Mouse (Mus musculus): ENCODE data around the gene Slc17a2. TPM values are rescaled to one million over a fixed set of nuclear protein-coding genes. Genes with fewer than 3 reads are reported as not detected.
A peak's percentile ranks its signal among the peaks of the same experiment; 100 is the strongest.

Gene Slc17a2
- polyA plus RNA-seq, 1 experiment from 2014 or later = 0.39 TPM

DNA sequence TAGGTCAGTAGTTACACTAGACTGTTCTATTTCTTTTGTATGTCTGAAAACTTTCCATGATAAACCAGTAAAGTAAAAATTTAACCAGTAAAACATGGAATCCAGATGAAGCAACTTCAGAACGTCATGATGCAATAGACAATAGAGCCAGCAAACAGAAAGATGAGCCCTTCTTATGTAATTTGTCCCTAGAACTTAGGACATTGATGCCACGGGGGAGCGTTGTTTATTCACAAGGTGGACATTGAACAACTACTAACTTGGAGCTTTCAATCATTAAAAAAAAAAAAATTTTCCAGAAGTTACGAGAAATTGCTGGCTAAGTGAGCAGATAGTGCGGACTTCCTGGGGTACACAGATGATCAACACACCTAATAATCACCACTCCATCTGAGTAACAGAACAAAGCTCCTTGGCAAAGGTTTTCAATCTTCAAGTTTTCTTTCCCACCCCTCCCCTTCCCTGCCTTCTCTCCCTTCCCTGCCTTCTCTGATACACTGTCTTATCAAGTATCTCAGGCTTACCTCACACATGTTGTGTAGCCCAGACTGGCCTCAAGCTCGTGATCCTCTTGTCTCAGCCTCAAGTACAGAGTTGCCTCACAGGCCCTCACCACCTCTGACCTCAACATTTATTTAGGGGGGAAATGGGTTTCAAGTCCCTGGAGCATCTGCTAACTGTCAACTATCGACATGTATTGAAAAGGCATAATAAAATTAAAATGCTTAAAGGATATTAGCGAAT, 62.2 kb downstream of the Slc17a2 start:
- H3K4me1 ChIP-seq (ENCODE audit: insufficient read depth, low read length) = peaks cover 6% of the 10 kb centered on the region; the same call in 1 of the 2 replicates
- H3K4me3 ChIP-seq (ENCODE audit: low read length) = no peak overlapping the region
- no peaks in the 10 kb centered on the region for H3K9me3 ChIP-seq (ENCODE audit: low read length)
- H3K9ac ChIP-seq (replicated peaks; ENCODE audit: low read length) = no peak overlapping the region
- no peak for ATAC-seq (ENCODE audit: low FRiP score, low TSS enrichment)
- 83% methylated on average over 8 of the region's 8 CpGs for WGBS
- H3K4me2 ChIP-seq (replicated peaks; ENCODE audit: low read depth, low read length) = no peak overlapping the region
- no peaks in the 10 kb centered on the region for H3K27me3 ChIP-seq (ENCODE audit: insufficient read depth, low read length)
- no peak overlapping the region for H3K27ac ChIP-seq (ENCODE audit: low read length)
- H3K36me3 ChIP-seq (ENCODE audit: insufficient read depth, low read length) = no peaks in the 10 kb centered on the region

DNA sequence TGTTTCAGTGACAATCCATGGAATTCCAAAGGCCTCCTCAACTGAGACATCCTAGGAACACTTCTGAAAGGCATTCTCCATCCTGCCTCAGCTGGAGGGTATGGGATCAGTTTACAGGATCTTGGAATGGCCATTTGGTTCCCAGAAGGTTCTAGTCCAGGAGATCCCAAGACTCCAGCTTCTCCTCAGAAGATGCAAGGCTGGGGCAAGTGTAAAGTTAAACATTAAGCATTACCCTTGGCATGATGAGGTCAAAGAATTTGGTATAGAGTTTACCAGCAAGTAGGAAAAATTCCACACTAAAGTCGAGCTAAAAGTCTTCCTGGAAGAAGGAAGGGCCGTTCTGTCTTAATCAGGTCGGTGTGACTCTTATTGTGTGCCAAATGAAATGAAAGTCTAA, 63.2 kb downstream of the Slc17a2 start:
- no peak for ATAC-seq (ENCODE audit: low FRiP score, low TSS enrichment)
- WGBS = 73% methylated on average over 3 of the region's 3 CpGs
- Histone ChIP-seq H3K4me1 (ENCODE audit: insufficient read depth, low read length) (peaks cover 6% of the 10 kb centered on the region; the same call in 1 of the 2 replicates), H3K4me2 (replicated peaks; ENCODE audit: low read depth, low read length) (no peak overlapping the region), H3K4me3 (ENCODE audit: low read length) (no peak overlapping the region), H3K27me3 (ENCODE audit: insufficient read depth, low read length) (no peaks in the 10 kb centered on the region), H3K36me3 (ENCODE audit: insufficient read depth, low read length) (no peaks in the 10 kb centered on the region), H3K9me3 (ENCODE audit: low read length) (no peaks in the 10 kb centered on the region), H3K9ac (replicated peaks; ENCODE audit: low read length) (no peak overlapping the region), H3K27ac (ENCODE audit: low read length) (0 out of 2 replicates have a peak overlapping the region, but pooled peaks have one; percentile 16)

DNA sequence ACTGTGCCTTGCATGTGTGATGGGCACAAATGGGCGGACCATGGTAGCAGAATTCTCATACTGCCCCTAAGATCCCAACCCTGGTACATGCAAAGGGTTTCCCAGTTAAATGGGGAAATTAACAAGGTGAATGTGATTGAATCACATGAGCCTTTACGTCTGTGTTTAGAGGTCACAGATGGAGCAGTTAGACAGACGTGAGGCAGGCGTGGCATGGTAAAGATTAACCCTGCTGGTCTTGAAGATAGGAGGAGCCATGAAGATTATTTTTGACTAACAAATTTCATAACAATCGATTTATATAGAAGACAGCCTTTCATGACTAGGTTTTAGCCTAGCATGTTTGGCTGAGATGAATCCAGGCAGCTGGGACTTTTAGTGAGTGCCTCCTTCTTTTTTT, 66.3 kb downstream of the Slc17a2 start:
- Histone ChIP-seq H3K9me3 (ENCODE audit: low read length) (no peaks in the 10 kb centered on the region), H3K27ac (ENCODE audit: low read length) (no peak overlapping the region), H3K4me1 (ENCODE audit: insufficient read depth, low read length) (peaks cover 3% of the 10 kb centered on the region; the same call in 1 of the 2 replicates), H3K9ac (replicated peaks; ENCODE audit: low read length) (no peak overlapping the region), H3K27me3 (ENCODE audit: insufficient read depth, low read length) (no peaks in the 10 kb centered on the region), H3K36me3 (ENCODE audit: insufficient read depth, low read length) (no peaks in the 10 kb centered on the region), H3K4me3 (ENCODE audit: low read length) (no peak overlapping the region), H3K4me2 (replicated peaks; ENCODE audit: low read depth, low read length) (no peak overlapping the region)
- no peak for ATAC-seq (ENCODE audit: low FRiP score, low TSS enrichment)
- WGBS = 75% methylated on average over 5 of the region's 5 CpGs

Other genes starting within 250 kb of the Slc17a2 start
- 4.7 TPM in 2 replicates for gene Hist1h3e, start 244.6 kb upstream of the Slc17a2 start, polyA plus RNA-seq (2015; fragmentation: Nextera tagmentation; extraction: Ambion mirVana)
- 57.3 and 57.7 TPM in 2 replicates for gene Hist1h2ae, start 235.8 kb upstream of the Slc17a2 start, polyA plus RNA-seq (2015; fragmentation: Nextera tagmentation; extraction: Ambion mirVana)
- gene Hist1h2bg, start 235.6 kb upstream of the Slc17a2 start, polyA plus RNA-seq (2015; fragmentation: Nextera tagmentation; extraction: Ambion mirVana) = 8.5 and 9.1 TPM in 2 replicates
- 4.3 and 4.4 TPM in 2 replicates for gene Hist1h2bf, start 232.8 kb upstream of the Slc17a2 start, polyA plus RNA-seq (2015; fragmentation: Nextera tagmentation; extraction: Ambion mirVana)
- 2.5 and 3.0 TPM in 2 replicates for gene Hist1h2ad, start 232.6 kb upstream of the Slc17a2 start, polyA plus RNA-seq (2015; fragmentation: Nextera tagmentation; extraction: Ambion mirVana)
- 6.1 and 6.6 TPM in 2 replicates for gene Hist1h3d, start 231.2 kb upstream of the Slc17a2 start, polyA plus RNA-seq (2015; fragmentation: Nextera tagmentation; extraction: Ambion mirVana)
- gene Hist1h4d, start 225.4 kb upstream of the Slc17a2 start, polyA plus RNA-seq (2015; fragmentation: Nextera tagmentation; extraction: Ambion mirVana) = 102 TPM in 2 replicates
- gene Hist1h2be, start 185.9 kb upstream of the Slc17a2 start, polyA plus RNA-seq (2015; fragmentation: Nextera tagmentation; extraction: Ambion mirVana) = 3.2 and 3.3 TPM in 2 replicates
- gene Hist1h1e, start 184.4 kb upstream of the Slc17a2 start, polyA plus RNA-seq (2015; fragmentation: Nextera tagmentation; extraction: Ambion mirVana) = 14.7 and 15.9 TPM in 2 replicates
- 1.3 and 1.6 TPM in 2 replicates for gene Hist1h2ac, start 123.0 kb upstream of the Slc17a2 start, polyA plus RNA-seq (2015; fragmentation: Nextera tagmentation; extraction: Ambion mirVana)
- gene Hist1h2bc, start 122.8 kb upstream of the Slc17a2 start, polyA plus RNA-seq (2015; fragmentation: Nextera tagmentation; extraction: Ambion mirVana) = 72.4 and 78.3 TPM in 2 replicates
- 0.26 TPM in 1 of 2 replicates, not detected in the other for gene Hist1h1t, start 111.2 kb upstream of the Slc17a2 start, polyA plus RNA-seq (2015; fragmentation: Nextera tagmentation; extraction: Ambion mirVana)
- gene Hist1h4c, start 108.5 kb upstream of the Slc17a2 start, polyA plus RNA-seq (2015; fragmentation: Nextera tagmentation; extraction: Ambion mirVana) = 4.5 and 5.9 TPM in 2 replicates
- 9.3 and 9.4 TPM in 2 replicates for gene Hfe, start 96.1 kb upstream of the Slc17a2 start, polyA plus RNA-seq (2015; fragmentation: Nextera tagmentation; extraction: Ambion mirVana)
- gene Hist1h1c, start 68.2 kb upstream of the Slc17a2 start, polyA plus RNA-seq (2015; fragmentation: Nextera tagmentation; extraction: Ambion mirVana) = 25.6 and 28.3 TPM in 2 replicates
- 6.8 and 9.7 TPM in 2 replicates for gene Hist1h3c, start 61.4 kb upstream of the Slc17a2 start, polyA plus RNA-seq (2015; fragmentation: Nextera tagmentation; extraction: Ambion mirVana)
- gene Hist1h2bb, start 60.3 kb upstream of the Slc17a2 start, polyA plus RNA-seq (2015; fragmentation: Nextera tagmentation; extraction: Ambion mirVana) = 2.1 and 2.5 TPM in 2 replicates
- gene Hist1h2ab, start 55.9 kb upstream of the Slc17a2 start, polyA plus RNA-seq (2015; fragmentation: Nextera tagmentation; extraction: Ambion mirVana) = 33.6 and 37.8 TPM in 2 replicates
- 8.8 and 13.2 TPM in 2 replicates for gene Hist1h3b, start 54.7 kb upstream of the Slc17a2 start, polyA plus RNA-seq (2015; fragmentation: Nextera tagmentation; extraction: Ambion mirVana)
- gene Hist1h4b, start 50.0 kb upstream of the Slc17a2 start, polyA plus RNA-seq (2015; fragmentation: Nextera tagmentation; extraction: Ambion mirVana) = 4.6 and 6.0 TPM in 2 replicates
- 0.90 TPM in 1 of 2 replicates, not detected in the other for gene Hist1h4a, start 45.8 kb upstream of the Slc17a2 start, polyA plus RNA-seq (2015; fragmentation: Nextera tagmentation; extraction: Ambion mirVana)
- gene Hist1h3a, start 44.6 kb upstream of the Slc17a2 start, polyA plus RNA-seq (2015; fragmentation: Nextera tagmentation; extraction: Ambion mirVana) = 6.1 and 7.8 TPM in 2 replicates
- gene Hist1h1a, start 43.3 kb upstream of the Slc17a2 start, polyA plus RNA-seq (2015; fragmentation: Nextera tagmentation; extraction: Ambion mirVana) = 0.91 and 1.7 TPM in 2 replicates
- not detected in 2 replicates for gene Trim38, start 37.1 kb upstream of the Slc17a2 start, polyA plus RNA-seq (2015; fragmentation: Nextera tagmentation; extraction: Ambion mirVana)
- gene Slc17a3, start 32.4 kb downstream of the Slc17a2 start, polyA plus RNA-seq (2015; fragmentation: Nextera tagmentation; extraction: Ambion mirVana) = 9.1 and 11.0 TPM in 2 replicates
- gene Slc17a1, start 60.8 kb downstream of the Slc17a2 start, polyA plus RNA-seq (2015; fragmentation: Nextera tagmentation; extraction: Ambion mirVana) = 24.2 and 29.8 TPM in 2 replicates
- gene Slc17a4, start 108.0 kb downstream of the Slc17a2 start, polyA plus RNA-seq (2015; fragmentation: Nextera tagmentation; extraction: Ambion mirVana) = 4.4 and 4.9 TPM in 2 replicates
- not detected in 2 replicates for gene Hist1h2ba, start 127.2 kb downstream of the Slc17a2 start, polyA plus RNA-seq (2015; fragmentation: Nextera tagmentation; extraction: Ambion mirVana)
- not detected in 2 replicates for gene Hist1h2aa, start 127.5 kb downstream of the Slc17a2 start, polyA plus RNA-seq (2015; fragmentation: Nextera tagmentation; extraction: Ambion mirVana)
- gene Scgn, start 184.2 kb downstream of the Slc17a2 start, polyA plus RNA-seq (2015; fragmentation: Nextera tagmentation; extraction: Ambion mirVana) = 0.17 TPM in 1 of 2 replicates, not detected in the other